Mouse (Mus musculus) heart, embryonic 13.5 days (tissue): Measurements from ENCODE around the gene Lrba. TPM values are rescaled to one million over a fixed set of nuclear protein-coding genes. Genes with fewer than 3 reads are reported as not detected.

Experiments used
- ATAC-seq: fragments of 200-750 bp; cut with Nextera tagmentation; 2 replicates; pipeline ENCODE4 v1.8.0; 2017; ENCODE audit warnings: moderate TSS enrichment; ENCODE audit not compliant: insufficient number of reproducible peaks, low FRiP score, low TSS enrichment; ENCODE audit errors: extremely low read depth
- H3K27ac ChIP-seq: fragments of 300-500 bp; sonication (generic); replicated peaks from 2 replicates; pipeline ENCODE4 v1.5.1; 2015; ENCODE audit warnings: moderate library complexity, mild to moderate bottlenecking, inconsistent platforms
- H3K27me3 ChIP-seq: fragments of 300-500 bp; sonication (generic); replicated peaks from 2 replicates; pipeline ENCODE4 v1.6.1; 2015; ENCODE audit warnings: mild to moderate bottlenecking, inconsistent platforms
- H3K36me3 ChIP-seq: fragments of 300-500 bp; sonication (generic); 2 replicates; pipeline ENCODE4 v1.6.1; 2015; ENCODE audit warnings: mild to moderate bottlenecking, inconsistent platforms
- H3K4me1 ChIP-seq: fragments of 300-500 bp; sonication (generic); 2 replicates; pipeline ENCODE4 v1.6.1; 2015; ENCODE audit warnings: inconsistent platforms
- H3K4me2 ChIP-seq: fragments of 300-500 bp; sonication (generic); 2 replicates; pipeline ENCODE4 v1.6.1; 2015; ENCODE audit warnings: inconsistent platforms, mild to moderate bottlenecking, moderate library complexity
- H3K4me3 ChIP-seq: fragments of 300-500 bp; sonication (generic); 2 replicates; pipeline ENCODE4 v1.5.1; 2015; ENCODE audit warnings: moderate library complexity, mild to moderate bottlenecking, inconsistent platforms
- H3K9ac ChIP-seq: fragments of 300-500 bp; sonication (generic); 2 replicates; pipeline ENCODE4 v1.6.1; 2015; ENCODE audit warnings: inconsistent platforms, mild to moderate bottlenecking, moderate library complexity
- H3K9me3 ChIP-seq: fragments of 300-500 bp; sonication (generic); 2 replicates; pipeline ENCODE4 v1.6.1; 2016; ENCODE audit warnings: inconsistent platforms
- WGBS: fragments of 180-500 bp; shearing (Covaris S2); methylation state at CpG from one replicate; pipeline ENCODE4 v1.1.7; 2015; ENCODE audit warnings: mixed read lengths; 5-methylcytosine and 5-hydroxymethylcytosine counted together
- polyA plus RNA-seq: library from polyadenylated mRNA; unstranded; fragments of >200 nt; fragmentation: Nextera tagmentation; extraction: Ambion mirVana; gene quantifications from 2 replicates; pipeline ENCODE4 v1.2.1, GENCODE M21; 2015

Gene Lrba
- 1.5 TPM in 2 replicates for polyA plus RNA-seq

GRCm38 (mm10) chr3:86224564-86225421, at the start of gene Lrba:
TSS of gene Lrba (plus strand) at chr3:86224680.
- H3K9ac ChIP-seq = peak within 1 kb of the TSS; percentile 94
- H3K27ac ChIP-seq = peak within 1 kb of the TSS; percentile 87
- peak within 1 kb of the TSS; percentile 95 for H3K4me3 ChIP-seq
- H3K9me3 ChIP-seq = no peaks in the 10 kb centered on the region
- H3K27me3 ChIP-seq = peaks cover 8% of the 10 kb centered on the region
- ATAC-seq = peak; percentile 72
- peak within 1 kb of the TSS; percentile 87 for H3K4me2 ChIP-seq
- H3K4me1 ChIP-seq = peaks cover 11% of the 10 kb centered on the region
- peaks cover 5% of the 10 kb centered on the region; the same call in 1 of the 2 replicates for H3K36me3 ChIP-seq
- WGBS = 1% methylated on average over 50 of the region's 55 CpGs

- Histone ChIP-seq H3K9ac (no peak overlapping the region), H3K27ac (no peak overlapping the region), H3K36me3 (no peaks in the 10 kb centered on the region), H3K9me3 (no peaks in the 10 kb centered on the region), H3K27me3 (no peaks in the 10 kb centered on the region), H3K4me2 (no peak overlapping the region), H3K4me3 (no peak overlapping the region), H3K4me1 (no peaks in the 10 kb centered on the region)
- no peak for ATAC-seq
- WGBS = 84% methylated on average over 7 of the region's 7 CpGs
Observed at GRCm38 (mm10) chr3:86179714-86180113, 44.8 kb upstream of the Lrba start.

- Histone ChIP-seq H3K4me1 (no peaks in the 10 kb centered on the region), H3K27ac (no peak overlapping the region), H3K36me3 (no peaks in the 10 kb centered on the region), H3K9ac (no peak overlapping the region), H3K27me3 (no peaks in the 10 kb centered on the region), H3K4me3 (no peak overlapping the region), H3K9me3 (no peaks in the 10 kb centered on the region), H3K4me2 (no peak overlapping the region)
- no peak for ATAC-seq
- WGBS = 35% methylated on average over 5 of the region's 5 CpGs
Observed at GRCm38 (mm10) chr3:86181107-86181506, 43.4 kb upstream of the Lrba start.

DNA sequence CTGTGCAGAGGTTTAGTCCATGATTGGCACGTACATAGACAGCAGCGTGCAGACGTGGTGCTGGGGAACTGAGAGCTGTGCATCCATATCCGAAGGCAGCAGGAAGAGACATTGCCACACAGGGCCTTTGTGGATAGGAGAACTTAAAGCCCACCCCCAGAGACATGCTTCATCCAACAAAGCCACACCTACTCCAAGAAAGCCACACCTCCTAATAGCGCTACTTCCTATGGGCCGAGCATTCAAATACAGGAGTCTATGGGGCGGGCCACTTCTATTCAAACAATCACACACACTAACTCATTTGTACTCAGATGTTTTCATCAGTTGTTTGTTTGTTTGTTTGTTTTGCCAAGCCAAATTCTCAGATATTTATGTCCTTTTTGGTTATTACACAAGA, 39.9 kb upstream of the Lrba start:
- Histone ChIP-seq H3K9me3 (no peaks in the 10 kb centered on the region), H3K36me3 (no peaks in the 10 kb centered on the region), H3K27ac (no peak overlapping the region), H3K4me1 (no peaks in the 10 kb centered on the region), H3K4me2 (no peak overlapping the region), H3K9ac (no peak overlapping the region), H3K4me3 (no peak overlapping the region), H3K27me3 (no peaks in the 10 kb centered on the region)
- WGBS = 87% methylated on average over 7 of the region's 7 CpGs
- ATAC-seq = no peak

DNA sequence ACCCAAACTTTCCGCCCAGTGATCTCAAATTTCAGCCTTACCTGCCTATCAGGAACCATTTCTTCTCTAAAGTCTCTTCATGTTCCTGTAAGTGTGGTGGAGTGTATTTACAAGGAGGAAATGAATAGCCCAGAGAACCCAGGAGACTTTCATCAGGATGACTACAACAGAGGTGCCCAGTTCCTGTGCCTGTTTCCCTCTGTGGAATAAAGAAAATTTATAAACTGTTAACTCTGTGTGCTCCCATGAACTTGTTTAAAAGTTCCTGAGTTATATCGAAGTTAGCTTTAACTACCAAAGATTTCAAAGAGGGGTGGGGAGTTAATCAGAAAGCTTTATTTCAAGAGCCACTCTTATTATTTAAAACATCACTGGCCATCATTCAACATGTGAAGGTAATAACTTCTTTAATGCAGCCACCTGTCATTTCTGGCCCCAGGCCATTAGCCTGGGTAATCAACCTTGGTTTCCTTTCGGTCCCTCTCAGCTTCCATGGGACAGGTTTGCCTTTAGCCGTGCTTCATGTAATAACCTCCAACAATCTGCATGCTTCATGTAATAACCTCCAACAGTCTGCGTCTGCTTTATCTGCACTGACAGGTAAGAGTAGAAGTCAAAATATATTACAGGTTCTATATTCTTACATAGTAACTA, 36.6 kb upstream of the Lrba start:
- Histone ChIP-seq H3K36me3 (no peaks in the 10 kb centered on the region), H3K4me1 (no peaks in the 10 kb centered on the region), H3K27me3 (no peaks in the 10 kb centered on the region), H3K4me3 (no peak overlapping the region), H3K27ac (no peak overlapping the region), H3K4me2 (no peak overlapping the region), H3K9me3 (no peaks in the 10 kb centered on the region), H3K9ac (no peak overlapping the region)
- no peak for ATAC-seq
- 73% methylated on average over 5 of the region's 5 CpGs for WGBS

- Histone ChIP-seq H3K27me3 (no peaks in the 10 kb centered on the region), H3K27ac (no peak overlapping the region), H3K4me3 (no peak overlapping the region), H3K4me2 (0 out of 2 replicates have a peak overlapping the region, but pooled peaks have one; percentile 16), H3K4me1 (no peaks in the 10 kb centered on the region), H3K9me3 (no peaks in the 10 kb centered on the region), H3K36me3 (no peaks in the 10 kb centered on the region), H3K9ac (no peak overlapping the region)
- ATAC-seq = no peak
- WGBS = 42% methylated on average over 15 of the region's 15 CpGs
Observed at GRCm38 (mm10) chr3:86195981-86196380, 28.5 kb upstream of the Lrba start.

- Histone ChIP-seq H3K4me3 (no peak overlapping the region), H3K36me3 (no peaks in the 10 kb centered on the region), H3K27me3 (no peaks in the 10 kb centered on the region), H3K4me2 (0 out of 2 replicates have a peak overlapping the region, but pooled peaks have one; percentile 16), H3K27ac (no peak overlapping the region), H3K9me3 (no peaks in the 10 kb centered on the region), H3K9ac (no peak overlapping the region), H3K4me1 (no peaks in the 10 kb centered on the region)
- no peak for ATAC-seq
- WGBS = 65% methylated on average over 3 of the region's 3 CpGs
Observed at GRCm38 (mm10) chr3:86196471-86196870, 28.0 kb upstream of the Lrba start.

DNA sequence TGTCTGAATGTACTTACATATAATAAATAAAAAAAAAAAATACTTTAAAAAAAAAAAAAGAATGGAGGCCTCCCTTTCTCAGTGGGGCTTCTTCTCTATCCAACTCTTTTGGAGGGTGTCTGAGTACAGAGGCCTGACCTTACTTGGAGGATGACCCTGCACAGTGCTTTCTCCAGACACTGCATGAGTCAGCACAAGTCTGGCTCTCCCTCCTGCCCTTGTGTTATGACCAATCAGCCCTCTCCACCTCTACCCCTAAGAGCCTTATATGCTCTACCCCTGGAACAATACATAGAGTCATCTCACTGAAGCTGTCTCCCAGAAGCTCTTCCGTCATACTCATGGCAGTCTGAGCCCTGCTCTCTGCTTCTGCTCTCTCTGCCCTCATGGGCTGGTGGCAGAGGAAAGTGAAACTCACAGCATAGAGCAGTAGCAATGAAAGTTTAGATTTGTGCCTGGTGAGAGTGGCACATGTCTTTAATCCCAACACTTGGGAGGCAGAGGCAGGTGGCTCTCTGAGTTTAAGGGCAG, 22.8 kb upstream of the Lrba start:
- Histone ChIP-seq H3K9ac (no peak overlapping the region), H3K4me3 (no peak overlapping the region), H3K36me3 (no peaks in the 10 kb centered on the region), H3K4me2 (no peak overlapping the region), H3K27ac (no peak overlapping the region), H3K27me3 (no peaks in the 10 kb centered on the region), H3K9me3 (no peaks in the 10 kb centered on the region), H3K4me1 (no peaks in the 10 kb centered on the region)
- no peak for ATAC-seq
- 78% methylated on average over 1 of the region's 1 CpGs for WGBS

DNA sequence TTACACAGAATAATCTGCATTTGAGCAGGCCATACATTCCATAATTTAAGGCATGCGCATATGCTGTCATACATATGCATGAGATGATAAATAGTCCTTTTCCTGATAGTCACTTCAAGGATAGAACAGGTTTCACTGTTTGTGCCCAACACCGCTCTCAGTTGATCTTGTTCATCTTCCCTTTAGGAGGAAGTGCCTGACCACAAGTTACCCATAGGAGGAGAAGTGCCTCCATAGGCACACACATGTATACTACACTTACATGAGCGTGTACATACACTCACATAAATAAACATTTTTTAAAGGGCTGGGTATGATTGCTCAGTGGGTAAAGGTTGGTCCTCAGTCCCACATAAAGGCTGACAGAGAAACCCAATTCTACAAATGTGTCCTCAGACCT, 22.0 kb upstream of the Lrba start:
- Histone ChIP-seq H3K4me2 (no peak overlapping the region), H3K9ac (no peak overlapping the region), H3K27ac (no peak overlapping the region), H3K4me1 (no peaks in the 10 kb centered on the region), H3K4me3 (no peak overlapping the region), H3K27me3 (no peaks in the 10 kb centered on the region), H3K36me3 (no peaks in the 10 kb centered on the region), H3K9me3 (no peaks in the 10 kb centered on the region)
- ATAC-seq = no peak
- WGBS = 79% methylated on average over 3 of the region's 3 CpGs

DNA sequence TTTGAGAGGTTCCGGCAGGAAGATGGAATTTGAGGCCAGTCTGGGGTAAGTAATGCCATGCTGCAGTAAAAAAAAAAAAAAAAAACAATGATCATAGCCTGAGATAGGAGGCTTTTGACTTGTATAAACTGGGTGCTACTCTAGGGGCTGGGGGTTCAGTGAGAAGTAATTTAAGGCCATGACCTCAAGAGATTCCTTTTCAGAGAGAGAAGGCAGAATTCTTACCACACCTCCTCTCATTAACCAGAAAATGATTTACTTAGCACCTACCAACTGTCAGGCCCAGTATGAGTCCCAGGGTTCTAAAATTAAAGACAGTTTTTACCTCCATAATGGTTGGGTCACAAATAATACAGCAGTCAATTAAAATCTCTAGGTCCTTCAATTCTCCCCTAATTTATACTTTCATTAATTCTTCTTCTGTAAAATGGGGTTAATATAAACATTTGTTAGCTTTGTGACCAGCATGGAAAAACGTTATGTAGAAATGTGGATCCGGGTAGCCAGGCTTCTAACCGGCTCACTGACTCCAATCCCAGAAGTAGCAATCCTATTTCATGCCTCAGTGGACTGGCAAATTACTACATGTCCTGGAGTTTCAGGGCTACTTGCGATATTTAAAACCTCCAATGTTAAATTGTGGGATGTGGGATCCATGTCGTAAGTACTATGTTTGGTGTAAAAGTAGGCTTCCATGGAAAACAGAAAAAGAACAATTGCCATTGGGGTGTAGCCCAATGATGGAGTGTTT, 19.7 kb upstream of the Lrba start:
- no peak overlapping the region for H3K27ac ChIP-seq
- no peaks in the 10 kb centered on the region for H3K36me3 ChIP-seq
- no peaks in the 10 kb centered on the region for H3K4me1 ChIP-seq
- H3K9me3 ChIP-seq = no peaks in the 10 kb centered on the region
- H3K4me3 ChIP-seq = no peak overlapping the region
- H3K27me3 ChIP-seq = no peaks in the 10 kb centered on the region
- no peak for ATAC-seq
- 78% methylated on average over 6 of the region's 6 CpGs for WGBS
- H3K9ac ChIP-seq = no peak overlapping the region
- no peak overlapping the region for H3K4me2 ChIP-seq

GRCm38 (mm10) chr3:86206556-86206955, 17.9 kb upstream of the Lrba start:
- 69% methylated on average over 2 of the region's 2 CpGs for WGBS
- H3K4me3 ChIP-seq = no peak overlapping the region
- H3K4me2 ChIP-seq = no peak overlapping the region
- no peak for ATAC-seq
- H3K36me3 ChIP-seq = no peaks in the 10 kb centered on the region
- no peaks in the 10 kb centered on the region for H3K9me3 ChIP-seq
- H3K27ac ChIP-seq = no peak overlapping the region
- H3K4me1 ChIP-seq = no peaks in the 10 kb centered on the region
- H3K9ac ChIP-seq = no peak overlapping the region
- no peaks in the 10 kb centered on the region for H3K27me3 ChIP-seq
